Mouse (Mus musculus): Measurements from ENCODE around the gene Mark1. TPM values are rescaled to one million over a fixed set of nuclear protein-coding genes. Genes with fewer than 3 reads are reported as not detected.
A peak's percentile ranks its signal among the peaks of the same experiment; 100 is the strongest.

Mark1 gene
- polyA plus RNA-seq, 1 experiment from 2014 or later = 3.0 TPM

GRCm38 (mm10) chr1:184905904-184906745 is 93.2 kb downstream of the Mark1 start:
- Histone ChIP-seq H3K9me3 (replicated peaks) (no peaks in the 10 kb centered on the region), H3K27ac (replicated peaks) (no peak overlapping the region), H3K27me3 (ENCODE audit: low read depth, poor library complexity, severe bottlenecking) (no peaks in the 10 kb centered on the region), H3K36me3 (peaks cover 84% of the 10 kb centered on the region), H3K4me3 (no peak overlapping the region), H3K4me1 (peaks cover 9% of the 10 kb centered on the region)
- 91% methylated on average over 12 of the region's 12 CpGs for WGBS
- no peak for DNase-seq (ENCODE audit: low spot score)

GRCm38 (mm10) chr1:184905371-184905770 is 94.0 kb downstream of the Mark1 start:
- 85% methylated on average over 19 of the region's 19 CpGs for whole genome bisulfite sequencing

GRCm38 (mm10) chr1:184903697-184904096 is 95.7 kb downstream of the Mark1 start:
- Histone ChIP-seq H3K4me1 (peaks cover 9% of the 10 kb centered on the region), H3K9me3 (replicated peaks) (no peaks in the 10 kb centered on the region), H3K27ac (replicated peaks) (no peak overlapping the region), H3K27me3 (ENCODE audit: low read depth, poor library complexity, severe bottlenecking) (no peaks in the 10 kb centered on the region), H3K36me3 (peaks cover 80% of the 10 kb centered on the region), H3K4me3 (no peak overlapping the region)
- DNase-seq (ENCODE audit: low spot score) = no peak
- 69% methylated on average over 7 of the region's 7 CpGs for WGBS

More at GRCm38 (mm10) chr1:184905371-184905770, 94.0 kb downstream of the Mark1 start:
- Histone ChIP-seq H3K27ac (replicated peaks) (no peak overlapping the region), H3K27me3 (ENCODE audit: low read depth, poor library complexity, severe bottlenecking) (no peaks in the 10 kb centered on the region), H3K9me3 (replicated peaks) (no peaks in the 10 kb centered on the region), H3K4me3 (no peak overlapping the region), H3K36me3 (peaks cover 81% of the 10 kb centered on the region), H3K4me1 (peaks cover 9% of the 10 kb centered on the region)
- no peak for DNase-seq (ENCODE audit: low spot score)

GRCm38 (mm10) chr1:184902886-184903285 is 96.5 kb downstream of the Mark1 start:
- no peak for DNase-seq (ENCODE audit: low spot score)
- 61% methylated on average over 7 of the region's 7 CpGs for WGBS
- H3K4me3 ChIP-seq = no peak overlapping the region
- H3K9me3 ChIP-seq (replicated peaks) = no peaks in the 10 kb centered on the region
- peaks cover 9% of the 10 kb centered on the region for H3K4me1 ChIP-seq
- H3K36me3 ChIP-seq = peaks cover 79% of the 10 kb centered on the region
- 0 out of 2 replicates have a peak overlapping the region, but pooled peaks have one; percentile 13 for H3K27ac ChIP-seq (replicated peaks)
- H3K27me3 ChIP-seq (ENCODE audit: low read depth, poor library complexity, severe bottlenecking) = no peaks in the 10 kb centered on the region

GRCm38 (mm10) chr1:184897350-184897749 is 102.0 kb downstream of the Mark1 start:
- Histone ChIP-seq H3K4me1 (0 out of 2 replicates have a peak, but pooled peaks cover 3% of the 10 kb centered on the region), H3K27ac (replicated peaks) (no peak overlapping the region), H3K36me3 (peaks cover 38% of the 10 kb centered on the region), H3K4me3 (no peak overlapping the region), H3K9me3 (replicated peaks) (no peaks in the 10 kb centered on the region), H3K27me3 (ENCODE audit: low read depth, poor library complexity, severe bottlenecking) (no peaks in the 10 kb centered on the region)
- no peak for DNase-seq (ENCODE audit: low spot score)
- WGBS = 80% methylated on average over 16 of the region's 16 CpGs

GRCm38 (mm10) chr1:184891998-184892397 is 107.4 kb downstream of the Mark1 start:
- no peak overlapping the region for H3K27ac ChIP-seq (replicated peaks)
- DNase-seq (ENCODE audit: low spot score) = no peak
- WGBS = 90% methylated on average over 3 of the region's 3 CpGs
- 0 out of 2 replicates have a peak, but pooled peaks cover 3% of the 10 kb centered on the region for H3K4me1 ChIP-seq
- H3K36me3 ChIP-seq = 0 out of 2 replicates have a peak, but pooled peaks cover 2% of the 10 kb centered on the region
- no peak overlapping the region for H3K4me3 ChIP-seq
- H3K9me3 ChIP-seq (replicated peaks) = no peaks in the 10 kb centered on the region
- no peaks in the 10 kb centered on the region for H3K27me3 ChIP-seq (ENCODE audit: low read depth, poor library complexity, severe bottlenecking)

- no peak for DNase-seq (ENCODE audit: low spot score)
- 93% methylated on average over 6 of the region's 6 CpGs for WGBS
These were observed 109.9 kb downstream of the Mark1 start for GRCm38 (mm10) chr1:184889454-184889853.

GRCm38 (mm10) chr1:184886160-184886559 is 113.2 kb downstream of the Mark1 start:
- H3K27me3 ChIP-seq (ENCODE audit: low read depth, poor library complexity, severe bottlenecking) = peaks cover 40% of the 10 kb centered on the region
- DNase-seq (ENCODE audit: low spot score) = no peak
- H3K9me3 ChIP-seq (replicated peaks) = no peaks in the 10 kb centered on the region
- H3K27ac ChIP-seq (replicated peaks) = no peak overlapping the region
- no peaks in the 10 kb centered on the region for H3K36me3 ChIP-seq
- peaks cover 11% of the 10 kb centered on the region for H3K4me1 ChIP-seq
- 78% methylated on average over 1 of the region's 1 CpGs for WGBS
- no peak overlapping the region for H3K4me3 ChIP-seq

More at GRCm38 (mm10) chr1:184889454-184889853, 109.9 kb downstream of the Mark1 start:
- H3K4me1 ChIP-seq = 0 out of 2 replicates have a peak, but pooled peaks cover 3% of the 10 kb centered on the region
- no peaks in the 10 kb centered on the region for H3K9me3 ChIP-seq (replicated peaks)
- H3K27ac ChIP-seq (replicated peaks) = no peak overlapping the region
- peaks cover 7% of the 10 kb centered on the region; the same call in 1 of the 2 replicates for H3K27me3 ChIP-seq (ENCODE audit: low read depth, poor library complexity, severe bottlenecking)
- no peaks in the 10 kb centered on the region for H3K36me3 ChIP-seq
- H3K4me3 ChIP-seq = no peak overlapping the region

- peak; percentile 71 for DNase-seq (ENCODE audit: low spot score)
- Histone ChIP-seq H3K4me1 (peaks cover 15% of the 10 kb centered on the region), H3K9me3 (replicated peaks) (no peaks in the 10 kb centered on the region), H3K36me3 (no peaks in the 10 kb centered on the region), H3K4me3 (peak within 1 kb of the TSS; percentile 62), H3K27ac (replicated peaks) (peak within 1 kb of the TSS; percentile 63), H3K27me3 (ENCODE audit: low read depth, poor library complexity, severe bottlenecking) (peaks cover 54% of the 10 kb centered on the region)
- 2% methylated on average over 77 of the region's 77 CpGs for WGBS
These were observed 116.8 kb downstream of the Mark1 start, which contains the start of gene C130074G19Rik for GRCm38 (mm10) chr1:184882281-184883268. TSS of gene C130074G19Rik (minus strand) at chr1:184883218.

GRCm38 (mm10) chr1:184881861-184882260 is 117.5 kb downstream of the Mark1 start:
- Histone ChIP-seq H3K4me3 (peak overlapping the region; percentile 62; the same call in 1 of the 2 replicates), H3K27me3 (ENCODE audit: low read depth, poor library complexity, severe bottlenecking) (peaks cover 54% of the 10 kb centered on the region), H3K9me3 (replicated peaks) (no peaks in the 10 kb centered on the region), H3K36me3 (no peaks in the 10 kb centered on the region), H3K4me1 (peaks cover 15% of the 10 kb centered on the region), H3K27ac (replicated peaks) (no peak overlapping the region)
- DNase-seq (ENCODE audit: low spot score) = no peak
- 69% methylated on average over 7 of the region's 7 CpGs for WGBS

- no peak overlapping the region for H3K27ac ChIP-seq (replicated peaks)
- H3K4me3 ChIP-seq = no peak overlapping the region
- 86% methylated on average over 5 of the region's 5 CpGs for WGBS
- no peaks in the 10 kb centered on the region for H3K9me3 ChIP-seq (replicated peaks)
- DNase-seq (ENCODE audit: low spot score) = no peak
- H3K27me3 ChIP-seq (ENCODE audit: low read depth, poor library complexity, severe bottlenecking) = peaks cover 54% of the 10 kb centered on the region
- H3K4me1 ChIP-seq = peaks cover 15% of the 10 kb centered on the region
- H3K36me3 ChIP-seq = no peaks in the 10 kb centered on the region
These were observed 118.2 kb downstream of the Mark1 start for GRCm38 (mm10) chr1:184881211-184881610.

GRCm38 (mm10) chr1:184878860-184879259 is 120.5 kb downstream of the Mark1 start:
- DNase-seq (ENCODE audit: low spot score) = no peak
- Histone ChIP-seq H3K36me3 (no peaks in the 10 kb centered on the region), H3K4me3 (no peak overlapping the region), H3K27ac (replicated peaks) (no peak overlapping the region), H3K27me3 (ENCODE audit: low read depth, poor library complexity, severe bottlenecking) (peaks cover 42% of the 10 kb centered on the region), H3K9me3 (replicated peaks) (no peaks in the 10 kb centered on the region), H3K4me1 (peaks cover 15% of the 10 kb centered on the region)
- 83% methylated on average over 6 of the region's 6 CpGs for whole genome bisulfite sequencing

All from midbrain, embryonic 10.5 days (tissue).